Mouse (Mus musculus): ENCODE measurements around the gene Dcaf6. TPM values are rescaled to one million over a fixed set of nuclear protein-coding genes. Genes with fewer than 3 reads are reported as not detected.
"Not testable (repeated sequence)": the region's sequence is repeated elsewhere in the genome, so short reads cannot be mapped to it uniquely, and the experiment has no call there.

Gene Dcaf6
- total RNA-seq, 1 experiment from 2014 or later: 14.7 TPM

DNA sequence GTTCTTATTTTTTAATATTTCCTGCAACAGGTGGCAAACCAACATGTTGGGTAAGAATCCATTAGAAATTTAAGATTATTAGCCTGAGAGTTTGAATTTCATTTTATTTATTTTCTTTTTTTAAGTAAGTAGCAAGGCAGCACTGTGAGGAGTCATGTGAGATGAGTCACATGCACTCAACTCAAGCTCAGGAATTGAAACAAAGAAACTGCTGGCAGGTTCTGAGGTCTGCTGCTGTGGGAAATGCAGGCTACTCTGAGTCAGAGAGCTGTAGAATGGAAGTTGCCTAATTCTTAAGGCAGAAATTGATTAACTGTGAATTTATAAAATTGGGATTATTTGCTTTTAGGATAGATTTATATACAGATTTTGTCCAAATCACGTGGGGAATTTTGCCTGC lies 27.4 kb downstream of the Dcaf6 start:
- ATAC-seq (replicated peaks; ENCODE audit: low read depth, poor library complexity, severe bottlenecking): no peak

DNA sequence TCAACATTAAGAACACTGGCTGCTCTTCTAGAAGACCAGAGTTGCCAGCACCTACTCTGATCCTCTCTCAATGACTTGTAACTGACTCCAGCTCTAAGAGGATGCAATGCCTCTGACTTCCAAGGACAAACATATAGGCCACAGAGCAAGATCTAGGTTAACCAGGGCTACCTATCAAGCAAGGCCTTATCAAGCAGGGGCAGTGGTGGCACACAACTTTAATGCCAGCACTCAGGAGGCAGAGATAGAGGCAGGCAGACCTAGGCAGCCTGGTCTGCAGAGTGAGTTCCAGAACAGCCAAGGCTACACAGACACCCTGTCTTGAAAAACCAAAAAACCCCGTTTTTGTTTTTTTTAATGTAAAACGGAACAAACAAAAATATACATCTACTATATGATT lies 34.0 kb downstream of the Dcaf6 start:
- ATAC-seq (replicated peaks; ENCODE audit: low read depth, poor library complexity, severe bottlenecking): peak; percentile 65; the same call in 1 of the 2 replicates

DNA sequence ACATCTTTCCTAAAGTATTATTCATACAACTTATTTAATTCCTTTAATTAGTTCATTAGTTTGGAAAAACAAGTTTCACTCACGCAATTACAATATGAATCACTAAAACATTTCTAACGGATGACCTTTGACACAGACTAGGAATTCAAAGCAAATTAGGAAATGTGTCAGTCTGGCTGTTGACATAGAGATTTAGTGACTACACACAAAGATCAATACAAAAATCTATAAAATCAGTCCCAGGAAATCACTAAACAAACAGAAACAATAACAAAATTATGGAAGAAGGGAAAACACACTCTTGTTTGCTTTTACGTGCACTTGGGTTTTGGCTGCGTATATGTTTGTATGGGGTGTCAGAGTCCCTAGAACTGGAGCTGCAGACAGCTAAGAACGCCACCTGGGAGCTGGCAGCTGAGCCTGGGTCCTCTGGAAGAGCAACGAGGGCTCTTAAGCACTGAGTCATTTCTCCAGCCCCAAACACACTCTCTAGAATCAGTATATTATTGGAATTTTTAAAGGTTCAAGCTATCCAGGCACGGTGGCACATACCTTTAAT lies 38.8 kb downstream of the Dcaf6 start:
- no peak for ATAC-seq (replicated peaks; ENCODE audit: low read depth, poor library complexity, severe bottlenecking)

DNA sequence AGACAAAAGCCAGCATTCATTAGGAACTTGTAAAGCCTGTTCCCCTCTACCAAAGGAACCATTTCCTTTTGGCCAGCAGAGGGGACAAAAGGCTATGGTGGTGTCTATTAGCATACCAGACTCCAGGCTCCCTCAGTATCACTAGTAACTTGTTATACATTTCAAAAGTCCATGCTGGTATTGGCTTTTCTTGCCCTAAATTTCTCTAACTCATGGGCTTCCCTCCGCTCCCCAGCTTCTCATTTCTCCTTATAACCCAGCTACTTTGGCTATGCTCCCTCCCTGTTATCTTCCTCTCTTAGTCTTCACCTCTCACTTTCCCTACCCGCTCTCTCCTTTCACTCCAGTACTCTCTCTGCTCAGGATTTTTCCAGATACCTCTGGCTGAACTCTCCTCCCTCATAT lies 63.9 kb downstream of the Dcaf6 start:
- ATAC-seq (replicated peaks; ENCODE audit: low read depth, poor library complexity, severe bottlenecking): peak; percentile 60

DNA sequence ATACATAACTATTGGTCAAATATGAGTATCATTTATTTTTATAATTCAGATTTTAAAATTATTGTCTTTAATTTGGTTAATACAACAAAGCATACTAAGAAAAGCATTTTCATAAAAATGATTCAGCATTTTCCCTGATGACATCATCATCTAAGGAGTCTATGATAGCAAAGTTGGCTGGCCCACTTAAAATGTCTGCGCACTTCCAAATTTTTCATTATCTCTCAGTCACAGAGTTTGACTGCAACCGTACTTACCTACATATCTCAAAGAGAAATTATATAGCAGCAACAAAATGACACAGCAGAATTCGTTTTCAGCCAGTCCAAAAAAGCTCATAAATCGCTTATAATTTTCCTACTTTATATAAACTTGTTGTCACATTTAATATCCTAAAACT lies 64.3 kb downstream of the Dcaf6 start:
- peak; percentile 57 for ATAC-seq (replicated peaks; ENCODE audit: low read depth, poor library complexity, severe bottlenecking)

DNA sequence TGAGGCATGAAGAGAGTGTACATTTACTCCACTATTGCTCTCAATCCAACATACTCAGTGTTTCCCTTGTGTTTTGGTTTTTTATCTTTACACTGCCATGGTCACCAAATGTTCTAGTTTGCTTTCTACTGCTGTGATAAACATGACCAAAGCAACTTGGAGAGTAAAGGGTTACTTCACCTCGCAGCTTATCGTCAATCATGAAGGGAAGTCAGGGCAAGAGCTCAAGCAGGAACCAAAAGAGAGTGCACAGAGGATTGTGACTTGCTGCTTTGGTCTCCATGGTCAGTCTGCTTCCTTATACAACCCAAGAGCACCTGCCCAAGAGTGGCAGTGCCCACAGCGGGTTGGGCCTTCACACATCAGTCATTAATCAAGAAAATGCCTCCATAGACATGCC lies 65.4 kb downstream of the Dcaf6 start:
- 0 out of 2 replicates have a peak, but pooled peaks have one; percentile 19 for ATAC-seq (replicated peaks; ENCODE audit: low read depth, poor library complexity, severe bottlenecking)

DNA sequence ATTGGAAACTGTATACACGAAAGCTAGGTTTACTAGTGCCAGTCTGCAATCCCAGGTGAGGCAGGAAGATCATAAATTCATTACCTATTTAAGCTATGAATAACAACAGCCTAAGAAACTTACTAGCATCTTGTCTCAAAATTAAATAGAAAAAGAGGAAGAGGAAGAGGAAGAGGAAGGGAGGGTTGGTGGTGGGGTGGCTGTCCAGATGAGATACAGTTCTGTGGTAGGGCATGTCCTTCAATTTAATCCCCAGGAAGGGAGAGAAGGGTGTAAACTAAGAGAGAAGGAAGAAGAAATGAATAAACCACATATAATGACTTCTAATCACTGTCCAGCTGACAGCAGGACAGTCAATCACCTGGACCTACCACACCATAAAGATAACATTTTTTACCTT lies 67.2 kb downstream of the Dcaf6 start:
- ATAC-seq (replicated peaks; ENCODE audit: low read depth, poor library complexity, severe bottlenecking): peak; percentile 75

DNA sequence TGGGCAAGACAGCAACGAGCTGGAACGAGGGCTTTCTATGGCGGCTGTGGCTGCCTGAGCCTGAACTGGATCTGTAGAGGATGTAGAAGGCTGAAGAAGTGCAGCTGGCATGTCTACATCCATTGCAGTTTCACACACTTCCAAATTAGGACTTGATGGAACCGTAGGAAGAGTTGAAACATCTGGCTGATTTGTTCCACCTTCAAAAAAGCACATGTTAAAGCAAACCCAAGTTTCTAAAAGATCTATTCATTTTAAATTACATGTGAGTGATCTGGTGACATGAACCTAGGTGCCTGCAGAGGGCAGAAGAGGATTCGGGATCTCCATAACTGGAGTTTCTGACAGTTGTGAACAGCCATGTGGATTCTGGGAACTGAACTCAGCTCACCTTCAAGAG lies 71.6 kb downstream of the Dcaf6 start:
- no peak for ATAC-seq (replicated peaks; ENCODE audit: low read depth, poor library complexity, severe bottlenecking)

DNA sequence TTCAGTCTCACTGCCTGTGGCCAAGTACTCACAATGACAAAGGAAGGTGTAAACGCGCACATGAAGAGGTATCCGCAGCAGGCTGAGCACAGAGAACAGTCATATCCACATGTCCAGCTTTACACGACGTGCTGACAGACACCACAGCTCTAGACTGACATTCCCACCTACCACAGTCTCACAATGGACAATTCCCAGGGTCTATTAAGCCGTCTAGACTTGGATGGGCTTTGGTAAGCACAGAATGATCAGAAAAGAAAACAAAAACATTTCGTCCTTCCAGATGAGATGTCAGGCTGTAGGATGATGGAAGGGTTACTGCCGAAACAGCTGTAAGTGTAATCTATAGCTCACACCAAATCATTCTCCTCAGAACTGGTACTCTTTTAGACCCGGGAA lies 73.8 kb downstream of the Dcaf6 start:
- no peak for ATAC-seq (replicated peaks; ENCODE audit: low read depth, poor library complexity, severe bottlenecking)

DNA sequence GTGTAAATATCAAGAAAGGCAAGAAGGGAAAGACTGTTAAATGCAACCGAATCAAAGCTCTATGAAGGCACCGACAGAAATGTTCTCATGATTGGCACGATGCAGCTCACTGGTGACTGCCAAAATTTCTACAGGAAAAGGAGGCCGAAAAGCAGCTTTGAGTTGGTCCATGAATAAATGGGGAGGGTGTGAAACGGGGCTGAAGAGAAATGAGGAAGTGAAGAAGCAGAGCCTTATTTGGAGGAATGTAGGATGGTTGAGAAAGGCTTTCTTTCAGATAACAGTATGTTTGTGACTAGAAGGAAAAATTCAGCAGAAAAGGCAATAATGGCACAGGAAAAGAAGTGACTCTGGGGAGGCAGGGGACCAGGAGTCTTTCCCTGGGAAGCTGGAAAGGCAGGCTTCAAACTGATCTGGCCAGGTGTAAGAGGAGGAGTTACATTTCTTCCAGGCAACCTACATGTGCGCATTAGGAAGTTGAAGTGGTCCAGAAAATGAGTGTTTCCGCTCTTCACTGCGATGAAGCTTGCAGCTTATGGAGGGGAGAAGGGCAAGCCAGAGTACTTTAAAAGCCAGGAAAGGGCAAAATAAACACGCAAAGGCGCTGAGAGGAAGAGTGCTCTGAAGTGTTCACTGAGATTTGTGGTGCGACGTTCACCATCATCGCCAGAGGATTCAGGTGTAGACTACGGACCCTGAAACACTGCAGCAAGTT lies 74.3 kb downstream of the Dcaf6 start:
- peak; percentile 54 for ATAC-seq (replicated peaks; ENCODE audit: low read depth, poor library complexity, severe bottlenecking)

DNA sequence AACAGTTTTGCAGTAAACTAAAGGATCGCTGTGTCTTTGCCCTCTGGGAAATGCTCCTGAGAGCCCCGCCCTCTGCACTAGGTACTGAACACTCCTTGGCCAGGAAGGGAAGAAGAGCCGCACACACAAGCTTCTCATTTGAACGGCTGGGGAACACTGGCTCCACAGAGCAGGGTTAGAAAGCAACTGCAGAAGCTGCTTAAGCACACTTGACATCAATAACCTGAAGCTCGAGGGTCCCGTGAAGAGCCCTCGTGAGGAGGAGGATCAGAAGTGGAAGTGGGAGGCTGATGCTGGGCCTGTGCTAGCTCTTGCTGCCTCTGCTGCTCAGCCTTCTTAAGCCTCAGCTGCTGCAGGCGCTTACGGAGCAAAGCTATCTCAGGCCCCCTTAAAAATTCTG lies 86.4 kb downstream of the Dcaf6 start:
- no peak for ATAC-seq (replicated peaks; ENCODE audit: low read depth, poor library complexity, severe bottlenecking)

DNA sequence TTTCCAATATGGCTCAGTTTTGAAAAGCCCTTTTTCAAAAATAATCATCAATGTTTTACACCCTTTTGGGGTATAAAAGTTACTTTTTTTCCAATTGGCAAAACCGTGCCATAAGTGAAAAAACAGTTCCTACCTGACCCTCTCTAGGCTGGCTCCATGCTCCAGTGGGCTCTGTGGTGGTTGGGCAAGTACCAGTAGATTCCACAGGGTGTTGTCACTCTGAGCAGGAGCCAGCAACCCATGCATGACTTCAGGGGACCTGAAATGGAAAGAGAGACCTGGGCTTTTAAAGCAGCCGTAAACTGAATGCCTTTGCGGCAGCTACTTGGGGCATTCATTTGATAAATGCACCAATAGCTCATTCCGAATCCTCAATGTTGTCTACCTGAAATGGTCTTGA lies 89.3 kb downstream of the Dcaf6 start:
- ATAC-seq (replicated peaks; ENCODE audit: low read depth, poor library complexity, severe bottlenecking): no peak

DNA sequence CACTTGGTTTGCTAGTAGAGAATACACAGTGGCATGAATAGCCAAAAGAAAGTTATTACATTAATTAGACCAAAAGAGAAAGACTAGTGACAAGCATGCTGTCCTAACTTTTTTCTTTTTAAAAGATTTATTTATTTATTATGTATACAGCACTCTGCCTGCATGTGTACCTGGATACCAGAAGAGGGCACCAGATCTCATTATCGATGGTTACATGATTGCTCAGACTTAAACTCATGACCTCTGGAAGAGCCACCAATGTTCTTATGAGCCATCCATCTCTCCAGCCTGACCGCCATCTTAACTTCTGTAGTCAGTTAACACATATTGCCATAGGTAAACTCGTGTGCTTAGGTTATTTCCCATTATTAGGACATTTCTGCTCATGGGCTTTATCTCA lies 95.2 kb downstream of the Dcaf6 start:
- ATAC-seq (replicated peaks; ENCODE audit: low read depth, poor library complexity, severe bottlenecking): no peak

DNA sequence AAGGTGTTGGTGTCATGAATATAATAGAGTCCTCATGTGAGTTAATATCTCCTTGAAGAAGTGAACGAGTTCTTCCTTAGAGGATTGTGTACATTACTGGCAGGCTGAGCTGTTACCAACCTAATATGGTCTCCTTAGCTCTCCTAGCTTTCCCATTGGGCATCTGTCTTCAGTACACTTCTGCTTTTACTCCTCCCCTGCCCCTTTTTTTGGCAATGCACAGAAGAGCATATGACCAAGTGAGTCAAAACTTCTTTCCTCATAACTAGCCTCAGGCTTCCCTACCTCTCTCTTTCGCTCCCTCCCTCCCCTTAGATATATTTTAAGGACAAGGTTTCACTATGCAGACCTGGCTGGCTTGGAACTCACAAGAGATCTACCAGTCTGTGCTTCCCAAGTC lies 97.0 kb downstream of the Dcaf6 start:
- ATAC-seq (replicated peaks; ENCODE audit: low read depth, poor library complexity, severe bottlenecking): no peak

DNA sequence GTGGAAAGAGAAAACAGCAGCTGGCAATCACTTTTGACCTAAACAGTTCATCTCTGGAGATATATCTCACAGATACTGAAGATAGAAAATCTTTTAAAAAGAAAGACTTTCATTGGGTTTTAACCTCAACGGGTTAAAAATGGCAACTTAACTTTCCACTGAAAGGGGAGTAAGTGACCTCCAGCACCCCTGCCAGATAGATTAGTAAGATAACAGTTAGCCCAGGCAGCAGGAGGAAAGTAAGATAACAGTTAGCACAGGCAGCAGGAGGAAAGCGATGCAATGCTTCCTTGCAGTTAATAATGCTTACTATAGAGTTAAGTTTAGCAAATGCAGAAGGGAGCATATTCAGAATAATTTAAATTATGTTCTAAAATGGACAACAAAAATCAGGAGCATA lies 103.9 kb downstream of the Dcaf6 start:
- peak; percentile 52 for ATAC-seq (replicated peaks; ENCODE audit: low read depth, poor library complexity, severe bottlenecking)

DNA sequence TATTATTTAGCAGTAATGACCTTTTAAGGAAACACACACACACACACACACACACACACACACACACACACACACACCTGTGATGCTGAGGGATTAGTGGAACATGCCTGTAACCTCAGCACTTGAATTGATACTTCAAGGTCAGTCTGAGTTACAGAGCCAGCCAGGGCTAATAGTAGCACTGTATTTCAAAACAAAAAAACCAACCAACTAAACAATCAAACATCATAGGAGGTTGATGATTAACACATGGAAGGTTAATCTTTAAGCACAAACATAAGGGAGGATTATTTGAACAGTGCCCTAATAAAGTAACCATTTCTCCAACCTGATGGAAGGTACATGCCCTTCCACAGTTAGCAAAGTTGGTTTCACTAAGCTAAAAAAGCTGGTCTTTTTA lies 111.6 kb downstream of the Dcaf6 start:
- no peak for ATAC-seq (replicated peaks; ENCODE audit: low read depth, poor library complexity, severe bottlenecking)

DNA sequence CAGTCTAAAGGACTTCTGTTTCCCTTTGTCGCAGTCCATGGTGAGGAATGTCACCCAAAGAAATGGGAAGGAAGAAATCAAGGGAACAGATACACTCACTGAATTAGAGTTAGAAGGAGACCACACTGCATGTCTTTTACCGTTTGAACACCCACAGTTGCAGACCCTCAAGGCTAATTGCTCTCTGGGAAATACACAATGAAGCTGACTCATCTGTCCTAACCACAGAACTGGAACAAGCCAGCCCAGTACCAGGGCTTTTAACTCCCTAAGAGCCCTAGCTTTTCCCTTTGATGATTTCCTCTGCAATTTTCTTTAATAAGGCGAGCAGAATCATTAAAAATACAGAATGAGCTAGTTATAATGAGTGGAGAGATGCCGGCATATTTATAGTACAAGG lies 115.8 kb downstream of the Dcaf6 start:
- peak; percentile 76 for ATAC-seq (replicated peaks; ENCODE audit: low read depth, poor library complexity, severe bottlenecking)

DNA sequence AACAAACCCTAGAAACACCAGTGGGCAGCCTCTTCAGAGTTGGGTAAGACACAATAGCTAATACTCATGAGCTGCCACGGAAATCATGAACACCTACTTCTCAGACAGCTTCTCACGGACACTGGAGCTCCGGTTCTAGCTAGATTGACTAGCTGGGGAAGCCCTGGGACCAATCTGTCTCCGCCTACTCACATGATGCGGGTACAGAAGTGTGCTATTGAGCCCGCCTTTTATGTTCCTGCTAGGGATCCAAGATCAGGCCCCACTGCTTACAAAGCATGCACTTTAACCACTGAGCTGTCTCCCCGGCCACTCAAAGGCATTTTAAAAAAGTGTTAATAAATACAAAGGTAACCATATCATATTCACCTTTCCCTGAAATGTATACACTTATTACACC lies 118.1 kb downstream of the Dcaf6 start:
- no peak for ATAC-seq (replicated peaks; ENCODE audit: low read depth, poor library complexity, severe bottlenecking)

DNA sequence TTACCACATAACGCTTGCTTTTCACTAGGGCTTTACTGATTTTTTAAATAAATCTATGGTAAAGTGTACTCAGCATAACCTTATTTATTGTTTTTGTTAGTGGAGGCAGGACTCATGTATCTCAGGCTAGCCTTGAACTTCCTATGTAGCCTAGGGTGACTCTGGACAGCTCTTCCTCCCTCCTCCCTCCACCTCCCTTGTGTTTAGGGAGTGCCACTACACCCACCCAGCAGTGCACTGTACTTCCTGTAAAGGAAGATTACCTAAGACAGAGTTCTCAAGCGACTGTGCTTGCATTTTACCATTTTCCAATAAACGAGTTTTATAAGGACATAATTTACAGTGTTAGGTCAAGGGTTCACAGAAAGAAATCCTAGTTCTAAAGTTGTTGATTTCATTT lies 127.5 kb downstream of the Dcaf6 start:
- ATAC-seq (replicated peaks; ENCODE audit: low read depth, poor library complexity, severe bottlenecking): no peak

DNA sequence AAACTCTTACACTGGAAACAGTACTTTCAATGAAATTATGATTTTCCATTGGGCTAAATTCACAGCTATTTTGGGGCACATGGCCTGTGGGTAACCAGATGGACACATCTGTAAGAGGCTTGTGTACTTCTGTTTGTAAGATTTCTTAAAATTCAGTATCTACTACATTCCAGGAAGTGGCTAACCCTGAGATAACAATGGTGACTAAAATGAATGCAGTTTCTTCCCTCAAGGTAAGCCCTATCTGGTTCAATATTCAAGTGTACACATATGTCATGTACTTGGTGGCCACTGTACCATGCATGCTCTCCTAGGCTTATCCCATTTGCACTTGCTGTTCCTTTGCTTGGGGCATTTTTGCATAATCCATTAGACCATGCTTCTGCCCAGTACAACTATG lies 129.4 kb downstream of the Dcaf6 start:
- no peak for ATAC-seq (replicated peaks; ENCODE audit: low read depth, poor library complexity, severe bottlenecking)

DNA sequence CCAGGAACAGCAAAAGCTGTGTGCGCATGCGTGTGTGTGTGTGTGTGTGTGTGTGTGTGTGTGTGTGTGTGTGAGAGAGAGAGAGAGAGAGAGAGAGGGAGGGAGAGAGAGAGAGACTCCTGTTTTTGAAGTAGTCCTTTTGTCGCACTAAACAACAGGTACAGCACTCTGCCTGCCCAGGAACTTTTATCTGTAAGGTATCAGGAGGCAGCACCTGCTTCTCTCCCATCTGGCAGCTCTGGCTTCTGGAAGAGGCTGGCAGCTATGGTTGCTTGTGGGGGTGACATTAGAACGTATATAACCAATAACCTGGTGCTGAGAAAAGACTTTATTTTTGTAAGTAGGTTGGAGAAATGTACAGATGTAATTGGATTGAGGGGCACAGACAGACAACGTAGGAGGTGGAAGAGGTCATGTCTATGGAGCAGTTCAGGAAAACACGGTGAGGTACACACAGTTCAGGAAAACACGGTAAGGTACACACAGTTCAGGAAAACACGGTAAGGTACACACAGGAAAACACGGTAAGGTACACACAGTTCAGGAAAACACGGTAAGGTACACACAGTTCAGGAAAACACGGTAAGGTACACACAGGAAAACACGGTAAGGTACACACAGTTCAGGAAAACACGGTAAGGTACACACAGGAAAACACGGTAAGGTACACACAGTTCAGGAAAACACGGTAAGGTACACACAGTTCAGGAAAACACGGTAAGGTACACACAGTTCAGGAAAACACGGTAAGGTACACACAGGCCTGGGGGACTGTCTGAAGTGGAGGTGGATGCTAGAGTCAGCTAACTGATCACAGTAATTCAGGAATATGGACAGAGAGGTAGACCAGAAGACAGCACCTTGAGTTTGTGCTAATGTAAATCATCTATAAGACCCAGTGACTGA lies 131.6 kb downstream of the Dcaf6 start:
- ATAC-seq (replicated peaks; ENCODE audit: low read depth, poor library complexity, severe bottlenecking): not testable (repeated sequence)
